Mouse (Mus musculus): ENCODE data around the gene Ccdc92.

GRCm38 (mm10) chr5:124851572-124851971 is 10.7 kb downstream of the Ccdc92 start:
- TF ChIP-seq POLR2A (IDR thresholded peaks at IDR 0.05; ENCODE audit: control insufficient read depth in 1 of 2, insufficient read depth in 1 of 2, low read depth in 1 of 2, low read length in 2 of 2, poor library complexity in 1 of 2) (no peak), CTCF (IDR thresholded peaks at IDR 0.05 in 2 of 3, conservative IDR thresholded peaks at IDR 0.05 in 1 of 3; ENCODE audit: control insufficient read depth in 1 of 3, insufficient read depth in 1 of 3, low read depth in 2 of 3, low read length in 3 of 3, poor library complexity in 1 of 3, severe bottlenecking in 1 of 3) (no peak), GATA1 (IDR thresholded peaks at IDR 0.05; ENCODE audit: low read depth, low read length) (no peak), MAX (IDR thresholded peaks at IDR 0.05; ENCODE audit: low read length) (no peak), SMC3 (IDR thresholded peaks at IDR 0.05; ENCODE audit: low read depth, low read length) (no peak), TBP (IDR thresholded peaks at IDR 0.05; ENCODE audit: low read depth, low read length) (no peak), MXI1 (IDR thresholded peaks at IDR 0.05; ENCODE audit: low read depth, low read length) (no peak), ZKSCAN1 (IDR thresholded peaks at IDR 0.05; ENCODE audit: low read depth, low read length) (no peak), MAFK (IDR thresholded peaks at IDR 0.05; ENCODE audit: borderline replicate concordance, low read depth, low read length) (no peak), JUND (IDR thresholded peaks at IDR 0.05; ENCODE audit: low read depth, low read length) (no peak), CHD2 (IDR thresholded peaks at IDR 0.05; ENCODE audit: low read length) (no peak), RAD21 (IDR thresholded peaks at IDR 0.05; ENCODE audit: low read depth, low read length) (no peak), HCFC1 (IDR thresholded peaks at IDR 0.05; ENCODE audit: low read depth, low read length) (no peak), BHLHE40 (IDR thresholded peaks at IDR 0.05; ENCODE audit: borderline replicate concordance, low read depth, low read length) (no peak)
